Mouse (Mus musculus): Measurements from ENCODE around the gene Krtap4-8. TPM values are rescaled to one million over a fixed set of nuclear protein-coding genes. Genes with fewer than 3 reads are reported as not detected.
"Not testable (repeated sequence)": the region's sequence is repeated elsewhere in the genome, so short reads cannot be mapped to it uniquely, and the experiment has no call there.

The Krtap4-8 gene
- not detected in 2 replicates for polyA plus RNA-seq (2015; fragmentation: Nextera tagmentation; extraction: Ambion mirVana)

DNA sequence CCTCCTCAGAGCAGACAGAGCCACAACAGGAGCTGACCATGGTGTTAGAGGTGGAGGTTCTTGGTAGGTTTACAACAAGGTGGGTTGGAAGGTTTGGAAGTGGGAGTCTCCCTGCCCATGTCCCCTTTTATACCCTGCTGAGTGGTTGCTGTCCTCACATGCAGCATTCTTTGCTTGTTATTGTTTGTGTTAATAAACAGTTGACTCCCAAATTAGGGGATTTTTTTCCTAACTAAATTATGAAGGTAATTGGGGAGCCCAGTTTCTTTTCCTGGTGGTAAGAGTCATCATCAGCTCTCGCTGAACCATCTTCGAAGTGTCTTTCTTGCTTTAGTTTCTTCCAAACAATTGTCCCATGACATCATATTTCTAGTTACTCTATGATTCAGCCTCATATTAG, at the start of gene Krtap4-8:
Krtap4-8 (minus strand) TSS at position 101 of the 400 bp plus-strand sequence.
- ATAC-seq (ENCODE audit: low FRiP score, low TSS enrichment), result no peak
- H3K27me3 ChIP-seq (ENCODE audit: insufficient read depth, low read length), result no peaks in the 10 kb centered on the region
- H3K27ac ChIP-seq (ENCODE audit: low read length), result no peak within 1 kb of the TSS
- H3K9ac ChIP-seq (replicated peaks; ENCODE audit: low read length), result no peak within 1 kb of the TSS
- H3K9me3 ChIP-seq (ENCODE audit: low read length), result no peaks in the 10 kb centered on the region
- H3K4me3 ChIP-seq (ENCODE audit: low read length), result no peak within 1 kb of the TSS
- no peaks in the 10 kb centered on the region for H3K36me3 ChIP-seq (ENCODE audit: insufficient read depth, low read length)
- no peak within 1 kb of the TSS for H3K4me2 ChIP-seq (replicated peaks; ENCODE audit: low read depth, low read length)
- H3K4me1 ChIP-seq (ENCODE audit: insufficient read depth, low read length), result peaks cover 3% of the 10 kb centered on the region; the same call in 1 of the 2 replicates
- WGBS, result 95% methylated on average over 2 of the region's 2 CpGs

- ATAC-seq (ENCODE audit: low FRiP score, low TSS enrichment); H3K9me3 ChIP-seq (ENCODE audit: low read length); H3K36me3 ChIP-seq (ENCODE audit: insufficient read depth, low read length); H3K4me1 ChIP-seq (ENCODE audit: insufficient read depth, low read length); H3K4me3 ChIP-seq (ENCODE audit: low read length); H3K27ac ChIP-seq (ENCODE audit: low read length); H3K4me2 ChIP-seq (replicated peaks; ENCODE audit: low read depth, low read length); H3K27me3 ChIP-seq (ENCODE audit: insufficient read depth, low read length); H3K9ac ChIP-seq (replicated peaks; ENCODE audit: low read length): not testable (repeated sequence)
- 81% methylated on average over 2 of the region's 2 CpGs for WGBS
Observed at GRCm38 (mm10) chr11:99815566-99815965, 35.1 kb upstream of the Krtap4-8 start, which contains the start of gene Gm11564. Gm11564 (minus strand) TSS chr11:99815666.

- H3K9ac ChIP-seq (replicated peaks; ENCODE audit: low read length); H3K27me3 ChIP-seq (ENCODE audit: insufficient read depth, low read length); H3K27ac ChIP-seq (ENCODE audit: low read length); H3K4me3 ChIP-seq (ENCODE audit: low read length); H3K4me2 ChIP-seq (replicated peaks; ENCODE audit: low read depth, low read length); H3K36me3 ChIP-seq (ENCODE audit: insufficient read depth, low read length); H3K4me1 ChIP-seq (ENCODE audit: insufficient read depth, low read length); ATAC-seq (ENCODE audit: low FRiP score, low TSS enrichment); H3K9me3 ChIP-seq (ENCODE audit: low read length): not testable (repeated sequence)
Observed at GRCm38 (mm10) chr11:99809792-99810191, 29.3 kb upstream of the Krtap4-8 start, which contains the start of gene Krtap4-13. Krtap4-13 (minus strand) TSS chr11:99809892.

- not testable (repeated sequence) for H3K4me2 ChIP-seq (replicated peaks; ENCODE audit: low read depth, low read length); H3K4me3 ChIP-seq (ENCODE audit: low read length)
- WGBS, result no CpG with 5 or more reads among the region's 1 CpGs
Observed at GRCm38 (mm10) chr11:99804346-99804745, 23.8 kb upstream of the Krtap4-8 start, which contains the start of gene Gm11554. Gm11554 (minus strand) TSS chr11:99804446.

GRCm38 (mm10) chr11:99798832-99799231, 18.3 kb upstream of the Krtap4-8 start, which contains the start of gene Gm11569:
Gm11569 (minus strand) TSS chr11:99798932.
- H3K9ac ChIP-seq (replicated peaks; ENCODE audit: low read length); H3K27me3 ChIP-seq (ENCODE audit: insufficient read depth, low read length); H3K4me3 ChIP-seq (ENCODE audit: low read length); H3K36me3 ChIP-seq (ENCODE audit: insufficient read depth, low read length); H3K4me2 ChIP-seq (replicated peaks; ENCODE audit: low read depth, low read length); H3K27ac ChIP-seq (ENCODE audit: low read length); H3K4me1 ChIP-seq (ENCODE audit: insufficient read depth, low read length); ATAC-seq (ENCODE audit: low FRiP score, low TSS enrichment); H3K9me3 ChIP-seq (ENCODE audit: low read length): not testable (repeated sequence)
- WGBS, result no CpG with 5 or more reads among the region's 1 CpGs

More at GRCm38 (mm10) chr11:99804346-99804745, 23.8 kb upstream of the Krtap4-8 start, which contains the start of gene Gm11554:
- not testable (repeated sequence) for H3K27me3 ChIP-seq (ENCODE audit: insufficient read depth, low read length); ATAC-seq (ENCODE audit: low FRiP score, low TSS enrichment); H3K27ac ChIP-seq (ENCODE audit: low read length); H3K9me3 ChIP-seq (ENCODE audit: low read length); H3K4me1 ChIP-seq (ENCODE audit: insufficient read depth, low read length); H3K9ac ChIP-seq (replicated peaks; ENCODE audit: low read length); H3K36me3 ChIP-seq (ENCODE audit: insufficient read depth, low read length)

DNA sequence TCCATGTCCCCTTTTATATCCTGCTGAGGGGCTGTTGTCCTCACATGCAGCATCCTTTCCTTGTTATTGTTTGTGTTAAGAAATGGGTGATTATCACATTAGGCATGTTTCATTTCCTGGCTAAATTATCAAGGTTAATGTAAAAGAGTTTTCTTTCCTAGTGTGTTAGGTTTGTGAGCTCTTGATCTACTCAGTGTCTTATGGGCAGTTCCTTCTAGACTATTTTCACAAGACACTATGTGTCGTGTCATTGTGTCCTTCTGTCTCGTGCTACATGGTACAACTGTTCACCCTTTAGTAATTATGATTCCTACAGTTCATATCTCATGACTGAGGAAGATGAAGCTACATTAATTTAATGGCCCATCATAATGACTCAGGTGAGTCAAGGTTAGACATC, 12.9 kb upstream of the Krtap4-8 start, which contains the start of gene Gm11596:
Gm11596 (minus strand) TSS at position 101 of the 400 bp plus-strand sequence.
- H3K4me1 ChIP-seq (ENCODE audit: insufficient read depth, low read length), result no peaks in the 10 kb centered on the region
- no peaks in the 10 kb centered on the region for H3K36me3 ChIP-seq (ENCODE audit: insufficient read depth, low read length)
- no peak within 1 kb of the TSS for H3K27ac ChIP-seq (ENCODE audit: low read length)
- H3K9me3 ChIP-seq (ENCODE audit: low read length), result no peaks in the 10 kb centered on the region
- WGBS, result 84% methylated on average over 2 of the region's 2 CpGs
- no peak for ATAC-seq (ENCODE audit: low FRiP score, low TSS enrichment)
- H3K9ac ChIP-seq (replicated peaks; ENCODE audit: low read length), result no peak within 1 kb of the TSS
- H3K4me3 ChIP-seq (ENCODE audit: low read length), result no peak within 1 kb of the TSS
- H3K4me2 ChIP-seq (replicated peaks; ENCODE audit: low read depth, low read length), result no peak within 1 kb of the TSS
- H3K27me3 ChIP-seq (ENCODE audit: insufficient read depth, low read length), result no peaks in the 10 kb centered on the region

- not testable (repeated sequence) for H3K4me1 ChIP-seq (ENCODE audit: insufficient read depth, low read length); H3K4me3 ChIP-seq (ENCODE audit: low read length); H3K27me3 ChIP-seq (ENCODE audit: insufficient read depth, low read length); H3K9ac ChIP-seq (replicated peaks; ENCODE audit: low read length); H3K4me2 ChIP-seq (replicated peaks; ENCODE audit: low read depth, low read length); H3K27ac ChIP-seq (ENCODE audit: low read length); H3K36me3 ChIP-seq (ENCODE audit: insufficient read depth, low read length); ATAC-seq (ENCODE audit: low FRiP score, low TSS enrichment); H3K9me3 ChIP-seq (ENCODE audit: low read length)
Observed at GRCm38 (mm10) chr11:99784900-99785299, 4.4 kb upstream of the Krtap4-8 start, which contains the start of gene Krtap4-9. Krtap4-9 (plus strand) TSS chr11:99785200.

DNA sequence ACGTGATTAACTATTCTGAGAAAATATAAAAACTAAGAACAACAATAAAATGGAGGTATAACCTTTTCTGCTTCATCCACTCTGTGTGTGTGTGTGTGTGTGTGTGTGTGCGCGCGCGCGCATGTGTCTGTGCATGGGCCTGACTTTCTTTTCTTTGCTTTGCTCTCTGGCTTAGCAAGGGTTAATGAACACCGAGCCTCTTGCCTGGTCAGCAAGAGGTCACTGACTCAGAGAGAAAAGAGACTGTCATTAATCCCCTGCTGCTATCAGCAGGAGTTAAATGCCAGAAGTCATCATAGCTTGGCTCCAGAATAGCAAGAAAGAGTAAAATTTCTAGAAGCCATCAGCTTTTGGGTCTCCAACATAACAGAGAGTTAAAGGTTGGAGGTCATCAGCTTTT, 2.1 kb downstream of the Krtap4-8 start:
- Histone ChIP-seq H3K4me3 (ENCODE audit: low read length) (no peak overlapping the region), H3K4me2 (replicated peaks; ENCODE audit: low read depth, low read length) (no peak overlapping the region), H3K36me3 (ENCODE audit: insufficient read depth, low read length) (no peaks in the 10 kb centered on the region), H3K9ac (replicated peaks; ENCODE audit: low read length) (no peak overlapping the region), H3K27ac (ENCODE audit: low read length) (no peak overlapping the region), H3K9me3 (ENCODE audit: low read length) (no peaks in the 10 kb centered on the region), H3K4me1 (ENCODE audit: insufficient read depth, low read length) (peaks cover 3% of the 10 kb centered on the region; the same call in 1 of the 2 replicates), H3K27me3 (ENCODE audit: insufficient read depth, low read length) (no peaks in the 10 kb centered on the region)
- ATAC-seq (ENCODE audit: low FRiP score, low TSS enrichment), result no peak
- WGBS, result 62% methylated on average over 7 of the region's 7 CpGs

DNA sequence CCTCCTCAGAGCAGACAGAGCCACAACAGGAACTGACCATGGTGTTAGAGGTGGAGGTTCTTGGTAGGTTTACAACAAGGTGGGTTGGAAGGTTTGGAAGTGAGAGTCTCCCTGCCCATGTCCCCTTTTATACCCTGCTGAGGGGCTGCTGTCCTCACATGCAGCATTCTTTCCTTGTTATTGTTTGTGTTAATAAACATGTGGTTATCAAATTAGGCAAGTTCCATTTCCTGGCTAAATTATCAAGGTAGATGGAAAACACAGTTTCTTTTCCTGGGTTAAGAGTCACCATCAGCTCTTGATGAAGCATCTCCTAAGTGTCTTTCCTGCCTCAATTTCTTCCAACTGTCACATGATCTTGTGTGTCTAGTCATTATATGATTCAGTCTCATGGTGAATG, 7.7 kb downstream of the Krtap4-8 start, which contains the start of gene Gm11595:
Gm11595 (minus strand) TSS at position 101 of the 400 bp plus-strand sequence.
- not testable (repeated sequence) for ATAC-seq (ENCODE audit: low FRiP score, low TSS enrichment); H3K4me3 ChIP-seq (ENCODE audit: low read length); H3K4me2 ChIP-seq (replicated peaks; ENCODE audit: low read depth, low read length); H3K27ac ChIP-seq (ENCODE audit: low read length); H3K9ac ChIP-seq (replicated peaks; ENCODE audit: low read length); H3K9me3 ChIP-seq (ENCODE audit: low read length); H3K27me3 ChIP-seq (ENCODE audit: insufficient read depth, low read length); H3K4me1 ChIP-seq (ENCODE audit: insufficient read depth, low read length); H3K36me3 ChIP-seq (ENCODE audit: insufficient read depth, low read length)

DNA sequence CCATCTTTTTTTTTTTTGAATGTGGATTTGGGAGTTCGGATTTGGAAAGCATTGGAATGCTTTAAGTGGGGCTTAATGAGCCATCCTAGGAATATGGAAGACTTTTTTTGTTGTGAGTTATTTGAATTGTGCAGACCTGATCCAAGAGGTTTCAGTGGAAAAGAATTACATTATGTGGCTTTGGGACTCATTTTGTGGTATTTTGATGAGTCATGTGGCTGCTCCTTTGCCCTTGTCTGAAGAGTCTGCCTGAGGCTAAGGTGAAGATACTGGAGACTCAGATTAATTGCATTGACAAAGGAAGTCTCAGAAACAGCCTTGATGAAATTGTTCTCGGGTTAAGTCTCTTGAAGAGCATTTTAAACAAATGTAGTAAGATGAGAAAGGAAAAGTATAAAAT, 12.1 kb downstream of the Krtap4-8 start:
- Histone ChIP-seq H3K27ac (ENCODE audit: low read length) (no peak overlapping the region), H3K4me1 (ENCODE audit: insufficient read depth, low read length) (no peaks in the 10 kb centered on the region), H3K4me3 (ENCODE audit: low read length) (no peak overlapping the region), H3K4me2 (replicated peaks; ENCODE audit: low read depth, low read length) (no peak overlapping the region), H3K27me3 (ENCODE audit: insufficient read depth, low read length) (no peaks in the 10 kb centered on the region), H3K9ac (replicated peaks; ENCODE audit: low read length) (no peak overlapping the region), H3K9me3 (ENCODE audit: low read length) (no peaks in the 10 kb centered on the region), H3K36me3 (ENCODE audit: insufficient read depth, low read length) (no peaks in the 10 kb centered on the region)
- no peak for ATAC-seq (ENCODE audit: low FRiP score, low TSS enrichment)
- WGBS, result 70% methylated on average over 2 of the region's 2 CpGs
